Mouse (Mus musculus) heart, postnatal 0 days (tissue): ENCODE data around the gene Dph5. TPM values are rescaled to one million over a fixed set of nuclear protein-coding genes. Genes with fewer than 3 reads are reported as not detected.

Experiments
- ATAC-seq: fragments of 200-750 bp; cut with Nextera tagmentation; 2 replicates; pipeline ENCODE4 v1.8.0; 2017; ENCODE audit warnings: low read depth, moderate number of reproducible peaks, moderate library complexity; ENCODE audit not compliant: insufficient read depth
- DNase-seq: peaks from one replicate; pipeline ENCODE4 v3.0.0-alpha.2; 2016; ENCODE audit warnings: low spot score
- H3K27ac ChIP-seq: fragments of 300-500 bp; sonication (generic); 2 replicates; pipeline ENCODE4 v1.5.1; 2014; ENCODE audit warnings: low read depth, mild to moderate bottlenecking
- H3K27me3 ChIP-seq: fragments of 300-500 bp; sonication (generic); 2 replicates; pipeline ENCODE4 v1.6.1; 2014; ENCODE audit warnings: low read length, mixed read lengths; ENCODE audit not compliant: control insufficient read depth, insufficient read depth
- H3K36me3 ChIP-seq: fragments of 300-500 bp; sonication (generic); replicated peaks from 2 replicates; pipeline ENCODE4 v1.6.1; 2014; ENCODE audit warnings: low read length, mixed read lengths; ENCODE audit not compliant: control insufficient read depth, insufficient read depth
- H3K4me1 ChIP-seq: fragments of 300-500 bp; sonication (generic); 2 replicates; pipeline ENCODE4 v1.6.1; 2014; ENCODE audit warnings: antibody characterized with exemption; ENCODE audit not compliant: control insufficient read depth, insufficient read depth
- H3K4me2 ChIP-seq: fragments of 300-500 bp; sonication (generic); 2 replicates; pipeline ENCODE4 v1.6.1; 2014; ENCODE audit warnings: low read depth, mild to moderate bottlenecking, low read length, moderate library complexity
- H3K4me3 ChIP-seq: fragments of 300-500 bp; sonication (generic); 2 replicates; pipeline ENCODE4 v1.5.1; 2014; ENCODE audit warnings: low read depth, low read length
- H3K9ac ChIP-seq: fragments of 300-500 bp; sonication (generic); replicated peaks from 2 replicates; pipeline ENCODE4 v1.6.1; 2014; ENCODE audit warnings: low read depth, low read length, mixed read lengths
- H3K9me3 ChIP-seq: fragments of 300-500 bp; sonication (generic); replicated peaks from 2 replicates; pipeline ENCODE4 v1.6.1; 2016; ENCODE audit warnings: low read length; ENCODE audit not compliant: control insufficient read depth
- CTCF ChIP-seq: IDR thresholded peaks from 2 replicates; pipeline ENCODE4 v1.5.1; 2016; ENCODE audit warnings: antibody characterized with exemption, control low read depth, low read depth
- EP300 ChIP-seq: IDR thresholded peaks from 2 replicates; pipeline ENCODE4 v1.6.1; 2016; ENCODE audit warnings: antibody characterized with exemption, low read depth
- WGBS: fragments of 180-500 bp; shearing (Covaris S2); extraction: QIAGEN DNeasy Blood & Tissue Kit; methylation state at CpG from one replicate; pipeline ENCODE4 v1.1.7; 2014; 5-methylcytosine and 5-hydroxymethylcytosine counted together
- polyA plus RNA-seq: library from polyadenylated mRNA; unstranded; fragments of >200 nt; fragmentation: Nextera tagmentation; extraction: Ambion mirVana; gene quantifications from 2 replicates; pipeline ENCODE4 v1.2.1, GENCODE M21; 2015
- total RNA-seq: library from RNA; depleted of rRNA; stranded (reverse); fragments of >200 nt; gene quantifications from 2 replicates; pipeline ENCODE4 v1.2.3, GENCODE M21; 2014; ENCODE audit warnings: low replicate concordance

Dph5 gene
- total and polyA plus RNA-seq, 2 experiments from 2014 or later: 6.4 to 14.0 TPM

- ATAC-seq: no peak
- H3K27ac ChIP-seq: no peak overlapping the region
- H3K9me3 ChIP-seq: no peaks in the 10 kb centered on the region
- H3K4me2 ChIP-seq: no peak overlapping the region
- no peak overlapping the region for H3K9ac ChIP-seq
- TF ChIP-seq CTCF (no peak), EP300 (no peak)
- DNase-seq: no peak
- peaks cover 32% of the 10 kb centered on the region for H3K36me3 ChIP-seq
- H3K4me3 ChIP-seq: no peak overlapping the region
- no peaks in the 10 kb centered on the region for H3K4me1 ChIP-seq
- no peaks in the 10 kb centered on the region for H3K27me3 ChIP-seq
- WGBS: 72% methylated on average over 11 of the region's 11 CpGs
Measured at GRCm38 (mm10) chr3:115961311-115962027, 73.8 kb downstream of the Dph5 start.

- H3K27ac ChIP-seq: no peak overlapping the region
- WGBS: 77% methylated on average over 4 of the region's 4 CpGs
- H3K9ac ChIP-seq: no peak overlapping the region
- no peak overlapping the region for H3K4me2 ChIP-seq
- no peak for ATAC-seq
- DNase-seq: no peak
- peaks cover 30% of the 10 kb centered on the region for H3K36me3 ChIP-seq
- no peak overlapping the region for H3K4me3 ChIP-seq
- H3K4me1 ChIP-seq: no peaks in the 10 kb centered on the region
- H3K9me3 ChIP-seq: no peaks in the 10 kb centered on the region
- H3K27me3 ChIP-seq: no peaks in the 10 kb centered on the region
- TF ChIP-seq EP300: no peak
- TF ChIP-seq CTCF: no peak
Measured at GRCm38 (mm10) chr3:115962028-115962415, 74.4 kb downstream of the Dph5 start.

GRCm38 (mm10) chr3:115963597-115963996 is 76.0 kb downstream of the Dph5 start:
- no peaks in the 10 kb centered on the region for H3K9me3 ChIP-seq
- peaks cover 27% of the 10 kb centered on the region for H3K36me3 ChIP-seq
- WGBS: 97% methylated on average over 1 of the region's 1 CpGs
- no peak overlapping the region for H3K27ac ChIP-seq
- H3K27me3 ChIP-seq: no peaks in the 10 kb centered on the region
- no peak for DNase-seq
- H3K4me3 ChIP-seq: no peak overlapping the region
- TF ChIP-seq EP300: no peak
- TF ChIP-seq CTCF: no peak
- no peak overlapping the region for H3K4me2 ChIP-seq
- no peak overlapping the region for H3K9ac ChIP-seq
- ATAC-seq: no peak
- no peaks in the 10 kb centered on the region for H3K4me1 ChIP-seq

GRCm38 (mm10) chr3:115964071-115964470 is 76.4 kb downstream of the Dph5 start:
- 90% methylated on average over 5 of the region's 5 CpGs for WGBS
- ATAC-seq (no peak), DNase-seq (no peak)
- no peaks in the 10 kb centered on the region for H3K9me3 ChIP-seq
- no peak overlapping the region for H3K4me3 ChIP-seq
- H3K36me3 ChIP-seq: peaks cover 23% of the 10 kb centered on the region
- H3K9ac ChIP-seq: no peak overlapping the region
- H3K27me3 ChIP-seq: no peaks in the 10 kb centered on the region
- H3K27ac ChIP-seq: no peak overlapping the region
- no peak for TF ChIP-seq EP300
- TF ChIP-seq CTCF: no peak
- H3K4me1 ChIP-seq: no peaks in the 10 kb centered on the region
- no peak overlapping the region for H3K4me2 ChIP-seq

- WGBS: 79% methylated on average over 10 of the region's 10 CpGs
- no peak overlapping the region for H3K27ac ChIP-seq
- TF ChIP-seq CTCF: no peak
- TF ChIP-seq EP300: no peak
- H3K4me3 ChIP-seq: no peak overlapping the region
- no peak overlapping the region for H3K9ac ChIP-seq
- H3K9me3 ChIP-seq: no peaks in the 10 kb centered on the region
- peaks cover 44% of the 10 kb centered on the region for H3K36me3 ChIP-seq
- no peak overlapping the region for H3K4me2 ChIP-seq
- H3K27me3 ChIP-seq: no peaks in the 10 kb centered on the region
- H3K4me1 ChIP-seq: no peaks in the 10 kb centered on the region
- peak; percentile 17; the same call in 1 of the 2 replicates for ATAC-seq
- no peak for DNase-seq
Measured at GRCm38 (mm10) chr3:115968745-115969530, 81.3 kb downstream of the Dph5 start.
